Mouse (Mus musculus) forelimb bud, embryonic 11.5 days (tissue): ENCODE results near the gene Tex38.

Experiments used
- DNase-seq: peaks from one replicate; pipeline ENCODE4 v3.0.0-alpha.2; 2012; ENCODE audit warnings: low read depth, low spot score

Tex38 gene

GRCm38 (mm10) chr4:115775056-115775455 lies 5.8 kb downstream of the Tex38 start:
- DNase-seq, result no peak

DNA sequence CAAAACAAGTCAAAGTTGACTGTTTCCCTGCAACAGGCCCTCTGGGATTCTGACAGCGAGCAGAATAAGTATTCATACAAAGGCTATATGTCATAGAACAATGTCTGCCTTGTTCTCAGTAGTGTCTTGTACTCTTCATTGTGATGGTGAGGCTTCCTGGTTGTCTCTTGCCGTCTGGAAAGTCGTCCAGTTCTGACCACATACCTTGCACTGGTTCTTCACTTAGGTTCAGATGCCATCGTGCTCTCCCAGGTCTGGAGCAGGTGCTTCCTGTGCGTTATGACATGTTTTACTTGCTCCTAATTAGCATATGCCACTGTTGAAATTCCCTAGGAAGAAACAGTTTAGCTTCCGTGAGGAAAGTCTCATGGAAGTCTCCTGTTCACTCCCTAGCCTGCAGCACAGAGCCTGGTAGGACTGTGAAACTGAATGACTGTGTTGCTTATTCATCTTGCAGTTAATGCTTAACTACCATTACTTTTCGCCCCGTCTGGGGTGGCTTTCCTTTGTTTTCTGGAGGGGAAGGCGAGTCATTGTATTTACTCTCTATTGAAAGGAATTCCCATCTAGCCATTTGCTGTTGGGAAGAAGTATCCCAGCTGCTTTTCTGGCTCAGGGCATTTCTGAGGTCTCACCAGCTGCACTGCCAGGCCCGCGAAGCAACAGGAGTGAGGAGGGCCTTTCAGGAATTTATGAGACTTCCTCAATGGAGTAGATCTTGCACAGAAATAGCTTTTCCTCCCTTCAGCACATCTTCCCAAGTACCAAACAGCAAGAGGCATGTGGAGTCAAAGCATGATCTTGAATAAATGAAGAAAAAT lies 13.0 kb downstream of the Tex38 start:
- DNase-seq, result no peak

- no peak for DNase-seq
Observed at GRCm38 (mm10) chr4:115764581-115764980, 16.2 kb downstream of the Tex38 start.

GRCm38 (mm10) chr4:115761206-115761605 lies 19.6 kb downstream of the Tex38 start:
- no peak for DNase-seq

GRCm38 (mm10) chr4:115754851-115755250 lies 26.0 kb downstream of the Tex38 start:
- DNase-seq, result no peak

DNA sequence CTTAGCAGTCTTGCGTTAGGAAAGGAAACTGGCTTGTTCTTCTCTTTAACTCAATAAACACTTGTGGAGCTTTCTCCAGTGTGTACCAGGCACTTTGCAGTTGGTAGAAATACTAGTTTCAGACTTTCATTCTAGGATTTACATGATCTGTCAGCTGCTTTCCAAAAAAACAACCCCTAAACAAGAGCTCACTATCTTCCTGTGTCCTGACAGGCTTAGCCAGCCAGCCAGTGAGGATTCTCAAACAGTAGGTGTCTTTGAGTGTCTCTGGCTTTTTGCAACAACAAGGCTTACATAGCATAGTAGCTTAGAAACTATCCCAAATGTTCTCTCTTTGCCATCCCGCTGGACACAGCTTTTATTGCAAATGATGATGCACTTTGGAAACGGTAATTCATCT lies 26.7 kb downstream of the Tex38 start:
- DNase-seq, result no peak

- DNase-seq, result no peak
Observed at GRCm38 (mm10) chr4:115749336-115749735, 31.5 kb downstream of the Tex38 start.

DNA sequence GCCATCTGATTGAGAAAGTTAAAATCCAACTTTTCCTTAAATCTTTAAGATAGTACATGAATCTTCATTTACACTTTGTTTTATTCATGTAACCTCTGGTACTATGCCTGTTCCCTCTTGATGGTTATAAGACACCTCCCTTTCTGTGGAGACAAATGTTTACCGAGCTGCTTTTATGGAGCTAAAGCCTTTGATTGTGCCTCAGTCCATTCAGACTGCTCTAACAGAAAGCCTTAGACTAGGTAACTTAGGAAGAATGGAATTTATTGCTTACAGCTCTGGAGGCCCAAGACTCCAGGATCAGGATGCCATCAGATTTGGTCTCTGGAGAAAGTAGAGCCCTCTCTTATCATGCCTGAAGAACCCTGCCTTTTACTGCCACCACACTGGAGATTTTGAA lies 32.6 kb downstream of the Tex38 start:
- DNase-seq, result no peak

GRCm38 (mm10) chr4:115743096-115743495 lies 37.7 kb downstream of the Tex38 start:
- DNase-seq, result no peak

DNA sequence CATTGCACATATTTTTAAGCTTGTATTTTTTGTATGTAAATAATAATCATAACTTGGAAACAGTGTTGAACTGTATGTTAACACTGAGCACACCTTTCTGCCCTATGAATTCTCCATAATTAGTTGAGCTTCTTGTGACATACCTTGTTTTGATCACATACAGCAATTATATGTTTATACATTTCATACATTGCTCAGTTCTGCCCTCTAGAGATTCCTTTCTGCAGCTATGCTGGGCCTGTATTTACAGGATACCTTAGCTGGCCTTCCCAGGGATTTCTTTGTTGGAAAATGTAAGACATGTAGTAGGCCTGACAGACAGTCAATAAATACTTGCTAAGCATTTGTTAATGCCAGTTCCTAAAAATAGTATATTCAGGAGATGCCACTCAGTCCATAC lies 38.2 kb downstream of the Tex38 start:
- DNase-seq, result no peak

DNA sequence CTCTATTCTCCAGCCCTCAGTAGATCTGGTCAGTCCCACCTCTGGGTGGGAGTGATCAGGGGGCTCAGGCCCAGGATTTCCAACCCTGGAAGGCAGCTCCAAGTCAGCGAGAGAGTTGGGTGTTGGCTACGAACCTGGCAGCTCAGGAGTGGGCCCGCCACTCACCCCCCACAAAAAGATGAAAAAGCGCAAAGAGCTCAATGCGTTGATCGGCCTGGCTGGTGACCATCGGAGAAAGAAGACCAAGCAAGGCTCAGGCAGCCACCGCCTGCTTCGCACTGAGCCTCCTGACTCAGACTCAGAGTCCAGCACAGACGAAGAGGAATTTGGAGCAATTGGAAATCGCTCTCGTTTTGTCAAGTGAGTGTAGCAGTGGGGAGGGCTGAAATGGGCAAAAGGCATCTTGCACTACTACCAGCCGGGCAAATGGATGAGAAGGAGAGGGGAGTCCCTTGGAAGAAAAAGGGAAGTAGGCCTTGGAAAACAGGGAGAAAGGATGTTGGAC lies 42.3 kb downstream of the Tex38 start:
- no peak for DNase-seq

GRCm38 (mm10) chr4:115737551-115738041 lies 43.2 kb downstream of the Tex38 start, which contains the start of gene Efcab14:
TSS of gene Efcab14 (plus strand) at chr4:115737744.
- peak; percentile 98 for DNase-seq

- no peak for DNase-seq
Observed at GRCm38 (mm10) chr4:115734867-115735266, 46.0 kb downstream of the Tex38 start.

DNA sequence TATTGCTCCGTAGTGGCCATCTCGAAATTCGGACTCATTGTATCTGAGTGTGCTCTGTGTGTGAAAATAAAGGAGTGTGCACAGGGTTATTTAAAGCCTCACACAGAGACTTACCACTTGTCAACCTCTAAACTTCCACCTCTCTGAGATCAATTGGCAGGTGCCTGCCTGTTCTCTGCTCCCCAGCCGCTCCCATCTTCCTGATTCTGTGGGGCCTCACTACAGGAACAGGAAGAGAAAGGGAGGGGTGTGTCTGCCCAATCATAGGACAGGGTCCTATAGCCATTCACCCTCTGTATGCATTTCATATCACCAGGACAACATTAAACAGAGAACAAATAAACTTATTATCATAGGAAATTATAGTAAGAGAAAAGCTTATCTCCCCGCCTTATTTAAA lies 47.1 kb downstream of the Tex38 start:
- DNase-seq, result no peak

DNA sequence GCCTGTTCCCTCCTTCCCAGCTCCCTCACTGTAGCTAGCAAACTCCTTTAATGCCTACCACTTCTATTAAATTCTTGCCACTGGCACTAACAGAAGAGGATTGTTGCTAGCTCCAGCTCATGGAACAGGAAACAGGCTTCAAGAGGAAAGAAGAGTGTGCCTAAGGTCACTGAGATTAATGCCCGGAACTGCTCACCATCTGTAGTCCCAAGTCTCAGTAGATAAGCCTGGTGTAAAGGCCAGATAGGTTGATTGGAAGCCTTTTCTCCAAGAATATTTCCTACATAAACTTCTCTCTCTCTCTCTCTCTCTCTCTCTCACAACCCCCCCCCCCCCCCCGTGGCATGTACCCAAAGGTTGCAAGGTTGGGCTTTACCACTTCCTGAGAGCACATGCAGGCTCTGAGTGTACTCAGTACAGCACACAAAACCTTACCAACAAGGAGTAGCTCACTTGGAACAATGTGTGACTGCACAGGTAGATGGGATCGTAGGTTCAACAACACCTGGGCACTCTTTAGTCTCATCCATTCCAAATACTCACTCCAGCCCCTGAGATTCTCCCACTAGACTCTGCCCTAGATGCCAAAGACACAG lies 48.5 kb downstream of the Tex38 start:
- no peak for DNase-seq

GRCm38 (mm10) chr4:115731588-115732222 lies 49.1 kb downstream of the Tex38 start:
- peak; percentile 83 for DNase-seq
